ENCODE assay signal across 13 mouse cellular contexts in the genomic region with DNA sequence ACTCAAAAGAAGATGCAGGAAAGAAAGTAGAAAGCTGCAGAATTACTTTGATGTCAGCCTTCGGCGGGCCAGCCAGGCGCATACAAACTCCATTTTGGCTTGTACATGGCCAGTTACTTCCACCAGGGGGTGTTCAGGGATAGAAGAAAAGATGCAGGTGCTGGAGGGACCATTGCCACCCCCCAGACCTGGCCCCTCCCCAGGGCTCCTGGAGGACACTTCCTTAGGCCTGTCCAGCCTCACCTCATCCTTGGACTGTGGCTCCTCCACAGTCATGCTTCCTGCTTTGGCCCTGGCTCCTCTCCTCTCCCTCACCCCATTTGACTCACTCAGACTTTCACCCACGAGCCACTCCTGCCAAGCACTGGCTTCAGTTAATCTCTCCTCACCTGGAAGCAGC. TPM values are rescaled to one million over a fixed set of nuclear protein-coding genes. Genes with fewer than 3 reads are reported as not detected.
A peak's percentile ranks its signal among the peaks of the same experiment; 100 is the strongest.
DNase-seq lines count a peak whose midpoint lies in the region; ATAC-seq and TF ChIP-seq lines count a peak whose summit lies in the region.
"Had no signal": no experiment of that assay in that cellular context is flagged by ENCODE, and none has a peak within 500 bp of the region (broad histone marks: within the 10 kb centered on the region; RNA-seq: fewer than 3 reads in every experiment).

No protein-coding gene starts in this region.

- no peak overlapping the region for H3K4me3 ChIP-seq in heart, adult 2 months
- H3K4me3 ChIP-seq in lung, postnatal 0 days (ENCODE audit: low read depth, low read length), result no peak overlapping the region
- H3K4me3 ChIP-seq: embryonic facial prominence, embryonic 15.5 days; heart, embryonic 12.5 days had no signal

- H3K4me2 ChIP-seq in lung, postnatal 0 days (replicated peaks; ENCODE audit: low read depth, low read length), result no peak overlapping the region
- H3K4me2 ChIP-seq: embryonic facial prominence, embryonic 15.5 days; heart, embryonic 12.5 days had no signal

- no peak overlapping the region for H3K27ac ChIP-seq in heart, adult 2 months
- H3K27ac ChIP-seq in lung, postnatal 0 days (ENCODE audit: low read length), result no peak overlapping the region
- H3K27ac ChIP-seq: embryonic facial prominence, embryonic 15.5 days had no signal

- H3K79me2 ChIP-seq in heart, adult 2 months (replicated peaks; ENCODE audit: control insufficient read depth, insufficient read depth, low read length), result no peaks in the 10 kb centered on the region

- 74% methylated on average over 4 of the region's 4 CpGs for WGBS in heart, adult 2 months
- WGBS in lung, postnatal 0 days, result 66% methylated on average over 4 of the region's 4 CpGs

- no peaks in the 10 kb centered on the region for H3K4me1 ChIP-seq in heart, adult 2 months (ENCODE audit: control insufficient read depth, insufficient read depth, low read length)
- no peaks in the 10 kb centered on the region for H3K4me1 ChIP-seq in lung, postnatal 0 days (ENCODE audit: insufficient read depth, low read depth, low read length)

- H3K36me3 ChIP-seq in heart, adult 2 months (ENCODE audit: control insufficient read depth, insufficient read depth, low read length), result no peaks in the 10 kb centered on the region
- no peaks in the 10 kb centered on the region for H3K36me3 ChIP-seq in lung, postnatal 0 days (ENCODE audit: insufficient read depth, low read length)
- H3K36me3 ChIP-seq: embryonic facial prominence, embryonic 15.5 days; heart, embryonic 12.5 days had no signal

- TF ChIP-seq EP300 in heart, adult 2 months (IDR thresholded peaks at IDR 0.05; ENCODE audit: insufficient read depth, low read depth, low read length), result no peak
- TF ChIP-seq EP300 in lung, postnatal 0 days (IDR thresholded peaks at IDR 0.05), result no peak

- intact Hi-C loops in heart, adult 2 months (cut with DNase I), result no loop called here
- intact Hi-C loops in heart, postnatal 25 days (cut with DNase I), result no loop called here

- H3K9me3 ChIP-seq in lung, postnatal 0 days (ENCODE audit: low read length), result no peaks in the 10 kb centered on the region
- H3K9me3 ChIP-seq: embryonic facial prominence, embryonic 15.5 days; heart, embryonic 12.5 days had no signal

- no peak for ATAC-seq in lung, postnatal 0 days
- ATAC-seq in common myeloid progenitor, adult 5-6 weeks (replicated peaks; ENCODE audit: low read depth, poor library complexity, severe bottlenecking), result 0 out of 2 replicates have a peak, but pooled peaks have one; percentile 42

- no peak overlapping the region for H3K9ac ChIP-seq in heart, adult 2 months (ENCODE audit: low read depth, low read length)
- no peak overlapping the region for H3K9ac ChIP-seq in lung, postnatal 0 days (replicated peaks; ENCODE audit: low read depth)
- H3K9ac ChIP-seq: embryonic facial prominence, embryonic 15.5 days; heart, embryonic 12.5 days had no signal

- no peak for DNase-seq in heart, adult 2 months
- no peak for DNase-seq in heart, postnatal 25 days (ENCODE audit: low spot score)
- no peak for DNase-seq in lung, postnatal 0 days (ENCODE audit: low spot score)
- no peak for DNase-seq in lung, adult 18-20 months
- peak; percentile 68 for DNase-seq in thymus, postnatal 14 days
- DNase-seq in B cell, adult 2 months, result no peak
- DNase-seq in heart, postnatal 4 days, result no peak
- DNase-seq: adrenal gland, adult 2 months; cerebellum, adult 18-20 months; lung, postnatal 10 days had no signal

- no peak for TF ChIP-seq POLR2A in heart, adult 2 months (IDR thresholded peaks at IDR 0.05; ENCODE audit: insufficient read depth, low read depth, low read length)

- 0 out of 2 replicates have a peak, but pooled peaks have one; percentile 10 for TF ChIP-seq CTCF in heart, adult 2 months (IDR thresholded peaks at IDR 0.05)
- TF ChIP-seq CTCF in lung, postnatal 0 days (IDR thresholded peaks at IDR 0.05), result peak; percentile 38; the same call in 1 of the 2 replicates

- no peaks in the 10 kb centered on the region for H3K27me3 ChIP-seq in heart, adult 2 months (ENCODE audit: control insufficient read depth, insufficient read depth, low read length)
- no peaks in the 10 kb centered on the region for H3K27me3 ChIP-seq in lung, postnatal 0 days (replicated peaks; ENCODE audit: insufficient read depth, low read length)
- H3K27me3 ChIP-seq: heart, embryonic 12.5 days had no signal

RNA-seq across cellular contexts. Expression of gene Zfp281, which starts 59.7 kb away (rescaled TPM):
- 10 to 100 TPM in 1 of 2 experiments, 1 to 10 TPM in 1; 9.9 to 10.1 TPM for total RNA-seq in heart, adult 2 months (2021)
- 2.1 and 3.2 TPM in 2 replicates for polyA plus RNA-seq in heart, adult 2 months (2012; rRNA removed)
- 10 to 100 TPM; 10.1 to 12.0 TPM for total RNA-seq in heart, postnatal 25 days (2021)
- 15.3 and 16.4 TPM in 2 replicates for polyA plus RNA-seq in lung, postnatal 0 days (2015; fragmentation: Nextera tagmentation; extraction: Ambion mirVana)
- total RNA-seq in common myeloid progenitor, adult 5-6 weeks (2017), result 29.4 and 30.9 TPM in 2 replicates
- total RNA-seq in heart, postnatal 4 days (2021), result 10 to 100 TPM; 14.2 TPM
